Mouse (Mus musculus): ENCODE results near the gene Akr1c14. TPM values are rescaled to one million over a fixed set of nuclear protein-coding genes. Genes with fewer than 3 reads are reported as not detected.

Akr1c14 gene
- polyA plus RNA-seq, 1 experiment from 2014 or later = 8.5 TPM

- Histone ChIP-seq H3K36me3 (ENCODE audit: control insufficient read depth, insufficient read depth) (no peaks in the 10 kb centered on the region), H3K9ac (ENCODE audit: low read depth, low read length) (no peak overlapping the region), H3K4me3 (ENCODE audit: low read depth, low read length) (peak overlapping the region; percentile 26), H3K27ac (ENCODE audit: low read depth, low read length) (peak overlapping the region; percentile 47; the same call in 1 of the 2 replicates), H3K9me3 (ENCODE audit: control insufficient read depth) (no peaks in the 10 kb centered on the region), H3K4me2 (replicated peaks; ENCODE audit: low read depth) (peak overlapping the region; percentile 55), H3K4me1 (replicated peaks; ENCODE audit: control insufficient read depth, insufficient read depth, low read length) (no peaks in the 10 kb centered on the region), H3K27me3 (replicated peaks; ENCODE audit: control insufficient read depth, insufficient read depth, low read length) (no peaks in the 10 kb centered on the region)
- no peak for ATAC-seq
- TF ChIP-seq CTCF (IDR thresholded peaks at IDR 0.05; ENCODE audit: low read depth) = no peak
- 23% methylated on average over 5 of the region's 5 CpGs for WGBS
Measured at GRCm38 (mm10) chr13:4059363-4059762, 10.6 kb downstream of the Akr1c14 start.

GRCm38 (mm10) chr13:4060214-4060730 is 11.5 kb downstream of the Akr1c14 start:
- H3K27ac ChIP-seq (ENCODE audit: low read depth, low read length) = no peak overlapping the region
- peak overlapping the region; percentile 26 for H3K4me3 ChIP-seq (ENCODE audit: low read depth, low read length)
- peak; percentile 68 for ATAC-seq
- H3K9me3 ChIP-seq (ENCODE audit: control insufficient read depth) = no peaks in the 10 kb centered on the region
- no peaks in the 10 kb centered on the region for H3K4me1 ChIP-seq (replicated peaks; ENCODE audit: control insufficient read depth, insufficient read depth, low read length)
- H3K27me3 ChIP-seq (replicated peaks; ENCODE audit: control insufficient read depth, insufficient read depth, low read length) = no peaks in the 10 kb centered on the region
- H3K9ac ChIP-seq (ENCODE audit: low read depth, low read length) = no peak overlapping the region
- peak overlapping the region; percentile 55 for H3K4me2 ChIP-seq (replicated peaks; ENCODE audit: low read depth)
- no peak for TF ChIP-seq CTCF (IDR thresholded peaks at IDR 0.05; ENCODE audit: low read depth)
- 28% methylated on average over 3 of the region's 3 CpGs for WGBS
- no peaks in the 10 kb centered on the region for H3K36me3 ChIP-seq (ENCODE audit: control insufficient read depth, insufficient read depth)

- no peaks in the 10 kb centered on the region for H3K36me3 ChIP-seq (ENCODE audit: control insufficient read depth, insufficient read depth)
- H3K27me3 ChIP-seq (replicated peaks; ENCODE audit: control insufficient read depth, insufficient read depth, low read length) = no peaks in the 10 kb centered on the region
- no peak for ATAC-seq
- no peak overlapping the region for H3K27ac ChIP-seq (ENCODE audit: low read depth, low read length)
- no peak overlapping the region for H3K9ac ChIP-seq (ENCODE audit: low read depth, low read length)
- 81% methylated on average over 9 of the region's 9 CpGs for WGBS
- H3K4me1 ChIP-seq (replicated peaks; ENCODE audit: control insufficient read depth, insufficient read depth, low read length) = no peaks in the 10 kb centered on the region
- H3K4me3 ChIP-seq (ENCODE audit: low read depth, low read length) = no peak overlapping the region
- no peak for TF ChIP-seq CTCF (IDR thresholded peaks at IDR 0.05; ENCODE audit: low read depth)
- H3K4me2 ChIP-seq (replicated peaks; ENCODE audit: low read depth) = no peak overlapping the region
- H3K9me3 ChIP-seq (ENCODE audit: control insufficient read depth) = no peaks in the 10 kb centered on the region
Measured at GRCm38 (mm10) chr13:4076517-4077435, 28.0 kb downstream of the Akr1c14 start.

GRCm38 (mm10) chr13:4079876-4080275 is 31.1 kb downstream of the Akr1c14 start:
- Histone ChIP-seq H3K4me1 (replicated peaks; ENCODE audit: control insufficient read depth, insufficient read depth, low read length) (no peaks in the 10 kb centered on the region), H3K4me3 (ENCODE audit: low read depth, low read length) (no peak overlapping the region), H3K27ac (ENCODE audit: low read depth, low read length) (no peak overlapping the region), H3K9ac (ENCODE audit: low read depth, low read length) (no peak overlapping the region), H3K27me3 (replicated peaks; ENCODE audit: control insufficient read depth, insufficient read depth, low read length) (no peaks in the 10 kb centered on the region), H3K9me3 (ENCODE audit: control insufficient read depth) (no peaks in the 10 kb centered on the region), H3K36me3 (ENCODE audit: control insufficient read depth, insufficient read depth) (no peaks in the 10 kb centered on the region), H3K4me2 (replicated peaks; ENCODE audit: low read depth) (no peak overlapping the region)
- ATAC-seq = no peak
- no peak for TF ChIP-seq CTCF (IDR thresholded peaks at IDR 0.05; ENCODE audit: low read depth)

- Histone ChIP-seq H3K27me3 (replicated peaks; ENCODE audit: control insufficient read depth, insufficient read depth, low read length) (no peaks in the 10 kb centered on the region), H3K4me3 (ENCODE audit: low read depth, low read length) (no peak overlapping the region), H3K36me3 (ENCODE audit: control insufficient read depth, insufficient read depth) (no peaks in the 10 kb centered on the region), H3K9ac (ENCODE audit: low read depth, low read length) (no peak overlapping the region), H3K27ac (ENCODE audit: low read depth, low read length) (no peak overlapping the region), H3K9me3 (ENCODE audit: control insufficient read depth) (no peaks in the 10 kb centered on the region), H3K4me1 (replicated peaks; ENCODE audit: control insufficient read depth, insufficient read depth, low read length) (no peaks in the 10 kb centered on the region), H3K4me2 (replicated peaks; ENCODE audit: low read depth) (no peak overlapping the region)
- ATAC-seq = no peak
- TF ChIP-seq CTCF (IDR thresholded peaks at IDR 0.05; ENCODE audit: low read depth) = no peak
Measured at GRCm38 (mm10) chr13:4101691-4102090, 52.9 kb downstream of the Akr1c14 start.

GRCm38 (mm10) chr13:4102721-4103120 is 53.9 kb downstream of the Akr1c14 start:
- H3K4me1 ChIP-seq (replicated peaks; ENCODE audit: control insufficient read depth, insufficient read depth, low read length) = no peaks in the 10 kb centered on the region
- no peaks in the 10 kb centered on the region for H3K9me3 ChIP-seq (ENCODE audit: control insufficient read depth)
- no peak for ATAC-seq
- no peak overlapping the region for H3K4me2 ChIP-seq (replicated peaks; ENCODE audit: low read depth)
- H3K4me3 ChIP-seq (ENCODE audit: low read depth, low read length) = no peak overlapping the region
- no peak overlapping the region for H3K27ac ChIP-seq (ENCODE audit: low read depth, low read length)
- H3K9ac ChIP-seq (ENCODE audit: low read depth, low read length) = no peak overlapping the region
- no peaks in the 10 kb centered on the region for H3K27me3 ChIP-seq (replicated peaks; ENCODE audit: control insufficient read depth, insufficient read depth, low read length)
- no peak for TF ChIP-seq CTCF (IDR thresholded peaks at IDR 0.05; ENCODE audit: low read depth)
- no peaks in the 10 kb centered on the region for H3K36me3 ChIP-seq (ENCODE audit: control insufficient read depth, insufficient read depth)
